Mouse (Mus musculus) WW6 (cell line): ENCODE measurements around the gene Vmn1r70.

Experiments used
- DNase-seq: peaks from one replicate; pipeline ENCODE4 v3.0.0-alpha.2; 2013; ENCODE audit warnings: low read depth, low spot score

Vmn1r70 gene

DNA sequence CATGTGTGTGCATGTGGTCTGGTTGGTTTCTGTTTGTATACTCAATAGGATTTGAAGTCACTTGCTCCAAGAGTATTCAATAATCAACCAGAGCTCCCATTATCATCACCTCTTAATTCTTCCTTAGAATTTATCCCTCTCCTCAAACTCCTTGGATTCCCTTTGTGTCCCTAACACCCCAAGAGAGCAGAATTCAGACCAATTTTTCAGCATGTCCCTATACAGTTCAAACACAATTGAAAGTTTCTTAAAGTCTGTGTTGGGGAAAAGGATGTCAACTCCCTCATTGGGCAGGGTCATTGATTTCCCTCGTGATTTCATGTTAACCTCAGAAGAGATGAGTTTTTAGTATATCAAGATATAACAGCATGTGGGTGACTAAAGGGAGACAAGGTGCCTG is at the start of gene Vmn1r70:
Gene Vmn1r70 (plus strand): TSS at position 301 of the 400 bp plus-strand sequence.
- DNase-seq = no peak

- DNase-seq = no peak
These were observed 17.8 kb upstream of the Vmn1r70 start, which contains the start of gene Vmn1r69 for GRCm38 (mm10) chr7:10613559-10613958. TSS of gene Vmn1r69 (minus strand) at chr7:10613659.
